Mouse (Mus musculus) thymus, postnatal 10 days (tissue): ENCODE measurements around the gene Hipk1.
"Not testable (repeated sequence)": the region's sequence is repeated elsewhere in the genome, so short reads cannot be mapped to it uniquely, and the experiment has no call there.

Experiments
- DNase-seq, 2 experiments: peaks; one replicate each; pipeline ENCODE4 v3.0.0; 2021; ENCODE audit warnings: low spot score in 2 of 2

The Hipk1 gene

GRCm38 (mm10) chr3:103791230-103792110 is at the start of gene Hipk1:
Gene Hipk1 (minus strand): TSS chr3:103791563.
- DNase-seq = peak; percentile 93

GRCm38 (mm10) chr3:103840946-103841345 is 49.6 kb upstream of the Hipk1 start:
- not testable (repeated sequence) for DNase-seq

GRCm38 (mm10) chr3:103840195-103840594 is 48.8 kb upstream of the Hipk1 start:
- DNase-seq = not testable (repeated sequence)

GRCm38 (mm10) chr3:103839711-103840110 is 48.3 kb upstream of the Hipk1 start:
- no peak for DNase-seq

GRCm38 (mm10) chr3:103836453-103836852 is 45.1 kb upstream of the Hipk1 start:
- no peak for DNase-seq

- DNase-seq = no peak
Observed at GRCm38 (mm10) chr3:103835951-103836310, 44.6 kb upstream of the Hipk1 start.

- DNase-seq = no peak
Observed at GRCm38 (mm10) chr3:103835272-103835950, 44.0 kb upstream of the Hipk1 start.

- DNase-seq = no peak
Observed at GRCm38 (mm10) chr3:103834001-103834400, 42.6 kb upstream of the Hipk1 start.

GRCm38 (mm10) chr3:103832426-103832825 is 41.1 kb upstream of the Hipk1 start, which contains the start of gene Bcl2l15:
Gene Bcl2l15 (plus strand): TSS chr3:103832601.
- DNase-seq = no peak

- no peak for DNase-seq
Observed at GRCm38 (mm10) chr3:103831146-103831545, 39.8 kb upstream of the Hipk1 start.

GRCm38 (mm10) chr3:103830681-103831080 is 39.3 kb upstream of the Hipk1 start:
- not testable (repeated sequence) for DNase-seq

- DNase-seq = no peak
Observed at GRCm38 (mm10) chr3:103829036-103829435, 37.7 kb upstream of the Hipk1 start.

- DNase-seq = no peak
Observed at GRCm38 (mm10) chr3:103827548-103827947, 36.2 kb upstream of the Hipk1 start.

- no peak for DNase-seq
Observed at GRCm38 (mm10) chr3:103810967-103811366, 19.6 kb upstream of the Hipk1 start.

GRCm38 (mm10) chr3:103809799-103810150 is 18.4 kb upstream of the Hipk1 start:
- no peak for DNase-seq

- DNase-seq = peak; percentile 89 to 94
Observed at GRCm38 (mm10) chr3:103808891-103809798, 17.8 kb upstream of the Hipk1 start, which contains the start of the genes Dclre1b, Ap4b1 and Gm43064. Gene Dclre1b (minus strand): TSS chr3:103809444. Gene Ap4b1 (plus strand): TSS chr3:103809520. Gene Gm43064 (plus strand): TSS chr3:103809573.

- no peak for DNase-seq
Observed at GRCm38 (mm10) chr3:103805671-103806070, 14.3 kb upstream of the Hipk1 start.

GRCm38 (mm10) chr3:103802861-103803260 is 11.5 kb upstream of the Hipk1 start:
- DNase-seq = peak; percentile 18 to 28

- DNase-seq = peak; percentile 44 to 52
Observed at GRCm38 (mm10) chr3:103801631-103802531, 10.5 kb upstream of the Hipk1 start.

GRCm38 (mm10) chr3:103799507-103799906 is 8.1 kb upstream of the Hipk1 start:
- DNase-seq = no peak

- no peak for DNase-seq
Observed at GRCm38 (mm10) chr3:103796389-103796788, 5.0 kb upstream of the Hipk1 start.
